Mouse (Mus musculus) heart, embryonic 14.5 days (tissue): ENCODE measurements around the gene Shprh. TPM values are rescaled to one million over a fixed set of nuclear protein-coding genes. Genes with fewer than 3 reads are reported as not detected.

Experiments used
- ATAC-seq: fragments of 200-750 bp; cut with Nextera tagmentation; 2 replicates; pipeline ENCODE4 v1.8.0; 2017; ENCODE audit warnings: low read depth, moderate TSS enrichment; ENCODE audit not compliant: insufficient number of reproducible peaks, insufficient read depth, low FRiP score
- H3K27ac ChIP-seq, 2 experiments: fragments of 200-500 bp in 1 of 2; fragments of 300-500 bp in 1 of 2; sonication (generic) in 1 of 2; replicated peaks in 1 of 2; 2 replicates each; pipeline ENCODE4 v1.5.1; 2012 to 2014; ENCODE audit warnings: low read depth in 2 of 2, low read length in 2 of 2, control low read depth in 1 of 2, mild to moderate bottlenecking in 1 of 2, mixed read lengths in 1 of 2; ENCODE audit not compliant: control insufficient read depth in 1 of 2, insufficient read depth in 1 of 2
- H3K27me3 ChIP-seq: fragments of 300-500 bp; sonication (generic); 2 replicates; pipeline ENCODE4 v1.6.1; 2014; ENCODE audit warnings: mild to moderate bottlenecking, low read length, control low read depth; ENCODE audit not compliant: control insufficient read depth, insufficient read depth
- H3K36me3 ChIP-seq: fragments of 300-500 bp; sonication (generic); 2 replicates; pipeline ENCODE4 v1.6.1; 2014; ENCODE audit warnings: mild to moderate bottlenecking, control low read depth, low read length, mixed read lengths; ENCODE audit not compliant: control insufficient read depth, insufficient read depth
- H3K4me1 ChIP-seq, 2 experiments: fragments of 200-500 bp in 1 of 2; fragments of 300-500 bp in 1 of 2; sonication (generic) in 1 of 2; 2 replicates each; pipeline ENCODE4 v1.6.1; 2012 to 2014; ENCODE audit warnings: low read length in 2 of 2, control low read depth in 1 of 2, mixed read lengths in 1 of 2; ENCODE audit not compliant: control insufficient read depth in 2 of 2, insufficient read depth in 2 of 2
- H3K4me2 ChIP-seq: fragments of 300-500 bp; sonication (generic); 2 replicates; pipeline ENCODE4 v1.6.1; 2014; ENCODE audit warnings: mild to moderate bottlenecking, low read length
- H3K4me3 ChIP-seq, 2 experiments: fragments of 200-500 bp in 1 of 2; fragments of 300-500 bp in 1 of 2; sonication (generic) in 1 of 2; 2 replicates each; pipeline ENCODE4 v1.5.1; 2012 to 2014; ENCODE audit warnings: low read length in 2 of 2, mild to moderate bottlenecking in 2 of 2, control low read depth in 1 of 2, low read depth in 1 of 2, moderate library complexity in 1 of 2; ENCODE audit not compliant: control insufficient read depth in 1 of 2, insufficient read depth in 1 of 2
- H3K9ac ChIP-seq: fragments of 300-500 bp; sonication (generic); 2 replicates; pipeline ENCODE4 v1.6.1; 2014; ENCODE audit warnings: mild to moderate bottlenecking, low read length
- H3K9me3 ChIP-seq: fragments of 300-500 bp; sonication (generic); 2 replicates; pipeline ENCODE4 v1.6.1; 2016; ENCODE audit warnings: low read length, control low read depth; ENCODE audit not compliant: control insufficient read depth
- WGBS: fragments of 180-500 bp; shearing (Covaris S2); extraction: QIAGEN DNeasy Blood & Tissue Kit; methylation state at CpG from one replicate; pipeline ENCODE4 v1.1.7; 2014; 5-methylcytosine and 5-hydroxymethylcytosine counted together
- polyA plus RNA-seq: library from polyadenylated mRNA; unstranded; fragments of >200 nt; fragmentation: Nextera tagmentation; extraction: Ambion mirVana; gene quantifications from 2 replicates; pipeline ENCODE4 v1.2.1, GENCODE M21; 2014

Gene Shprh
- polyA plus RNA-seq, result 13.9 and 15.6 TPM in 2 replicates

- peak within 1 kb of the TSS; percentile 86 for H3K9ac ChIP-seq
- WGBS, result 2% methylated on average over 60 of the region's 60 CpGs
- no peaks in the 10 kb centered on the region for H3K27me3 ChIP-seq
- H3K9me3 ChIP-seq, result no peaks in the 10 kb centered on the region
- peak within 1 kb of the TSS; percentile 79 to 89 for H3K4me3 ChIP-seq
- peak; percentile 100 for ATAC-seq
- peaks cover 4 to 12% of the 10 kb centered on the region in 2 experiments for H3K4me1 ChIP-seq
- peak within 1 kb of the TSS; percentile 50 to 66 for H3K27ac ChIP-seq
- peak within 1 kb of the TSS; percentile 89 for H3K4me2 ChIP-seq
- peaks cover 22% of the 10 kb centered on the region for H3K36me3 ChIP-seq
These were observed at the start of gene Shprh for GRCm38 (mm10) chr10:11148884-11149741. Shprh (plus strand) TSS chr10:11149427.

GRCm38 (mm10) chr10:11121781-11122180 lies 27.4 kb upstream of the Shprh start:
- WGBS, result 86% methylated on average over 2 of the region's 2 CpGs
- no peaks in the 10 kb centered on the region for H3K4me1 ChIP-seq
- ATAC-seq, result no peak

GRCm38 (mm10) chr10:11145580-11145979 lies 3.6 kb upstream of the Shprh start:
- no peak for ATAC-seq
- Histone ChIP-seq H3K27ac (no peak overlapping the region), H3K36me3 (no peaks in the 10 kb centered on the region), H3K4me2 (no peak overlapping the region), H3K9me3 (no peaks in the 10 kb centered on the region), H3K4me1 (peaks cover 4 to 8% of the 10 kb centered on the region in 2 experiments), H3K4me3 (no peak overlapping the region), H3K9ac (no peak overlapping the region), H3K27me3 (no peaks in the 10 kb centered on the region)

More at GRCm38 (mm10) chr10:11121781-11122180, 27.4 kb upstream of the Shprh start:
- Histone ChIP-seq H3K27me3 (no peaks in the 10 kb centered on the region), H3K9me3 (no peaks in the 10 kb centered on the region), H3K4me3 (no peak overlapping the region), H3K4me2 (no peak overlapping the region), H3K9ac (no peak overlapping the region), H3K27ac (no peak overlapping the region), H3K36me3 (no peaks in the 10 kb centered on the region)

- Histone ChIP-seq H3K36me3 (peaks cover 21% of the 10 kb centered on the region), H3K9ac (no peak overlapping the region), H3K4me1 (peaks cover 4 to 12% of the 10 kb centered on the region in 2 experiments), H3K4me3 (peak overlapping the region in 1 of 2 experiments; percentile 89; a peak in 1 of 4 replicates), H3K27ac (no peak overlapping the region), H3K27me3 (no peaks in the 10 kb centered on the region), H3K4me2 (no peak overlapping the region), H3K9me3 (no peaks in the 10 kb centered on the region)
- 78% methylated on average over 4 of the region's 4 CpGs for WGBS
- ATAC-seq, result no peak
These were observed 781 bp upstream of the Shprh start for GRCm38 (mm10) chr10:11148446-11148845.

- H3K27ac ChIP-seq, result peak overlapping the region; percentile 8 to 66; a peak in 3 of 4 replicates
- peak overlapping the region; percentile 79 to 89 for H3K4me3 ChIP-seq
- H3K36me3 ChIP-seq, result peaks cover 25% of the 10 kb centered on the region
- H3K4me1 ChIP-seq, result peaks cover 4 to 12% of the 10 kb centered on the region in 2 experiments
- peak overlapping the region; percentile 89 for H3K4me2 ChIP-seq
- no peaks in the 10 kb centered on the region for H3K9me3 ChIP-seq
- peak overlapping the region; percentile 86 for H3K9ac ChIP-seq
- no peaks in the 10 kb centered on the region for H3K27me3 ChIP-seq
- ATAC-seq, result no peak
- WGBS, result 0% methylated on average over 20 of the region's 20 CpGs
These were observed 507 bp downstream of the Shprh start for GRCm38 (mm10) chr10:11149742-11150125.

- no peak for ATAC-seq
- Histone ChIP-seq H3K27me3 (no peaks in the 10 kb centered on the region), H3K9me3 (no peaks in the 10 kb centered on the region), H3K9ac (no peak overlapping the region), H3K4me2 (no peak overlapping the region), H3K4me3 (no peak overlapping the region), H3K27ac (no peak overlapping the region), H3K36me3 (peaks cover 43% of the 10 kb centered on the region), H3K4me1 (peaks cover 4 to 12% of the 10 kb centered on the region in 2 experiments)
- 85% methylated on average over 14 of the region's 14 CpGs for WGBS
These were observed 2.4 kb downstream of the Shprh start for GRCm38 (mm10) chr10:11151644-11152043.

GRCm38 (mm10) chr10:11157039-11157438 lies 7.8 kb downstream of the Shprh start:
- H3K27me3 ChIP-seq, result no peaks in the 10 kb centered on the region
- 76% methylated on average over 9 of the region's 9 CpGs for WGBS
- no peak overlapping the region for H3K4me2 ChIP-seq
- no peaks in the 10 kb centered on the region for H3K9me3 ChIP-seq
- H3K27ac ChIP-seq, result no peak overlapping the region
- H3K9ac ChIP-seq, result no peak overlapping the region
- no peaks in the 10 kb centered on the region for H3K4me1 ChIP-seq
- no peak overlapping the region for H3K4me3 ChIP-seq
- peaks cover 81% of the 10 kb centered on the region for H3K36me3 ChIP-seq
- no peak for ATAC-seq
